Mouse (Mus musculus) limb, embryonic 14.5 days (tissue): ENCODE data around the gene A3galt2. TPM values are rescaled to one million over a fixed set of nuclear protein-coding genes. Genes with fewer than 3 reads are reported as not detected.

Experiments
- ATAC-seq: fragments of 200-750 bp; cut with Nextera tagmentation; 2 replicates; pipeline ENCODE4 v1.8.0; 2017; ENCODE audit warnings: low read depth, moderate number of reproducible peaks, moderate TSS enrichment; ENCODE audit not compliant: low FRiP score
- DNase-seq: peaks from one replicate; pipeline ENCODE4 v3.0.0-alpha.2; 2015; ENCODE audit warnings: low spot score
- H3K27ac ChIP-seq: fragments of 300-500 bp; sonication (generic); replicated peaks from 2 replicates; pipeline ENCODE4 v1.5.1; 2014; ENCODE audit warnings: low read depth, mild to moderate bottlenecking, low read length, moderate library complexity, mixed read lengths
- H3K27me3 ChIP-seq: fragments of 300-500 bp; sonication (generic); 2 replicates; pipeline ENCODE4 v1.6.1; 2014; ENCODE audit warnings: low read length, mixed read lengths; ENCODE audit not compliant: control insufficient read depth, insufficient read depth
- H3K36me3 ChIP-seq: fragments of 300-500 bp; sonication (generic); 2 replicates; pipeline ENCODE4 v1.6.1; 2014; ENCODE audit warnings: mild to moderate bottlenecking, low read length, moderate library complexity, mixed read lengths; ENCODE audit not compliant: control insufficient read depth, insufficient read depth
- H3K4me1 ChIP-seq: fragments of 300-500 bp; sonication (generic); 2 replicates; pipeline ENCODE4 v1.6.1; 2014; ENCODE audit warnings: antibody characterized with exemption, low read length, mixed read lengths; ENCODE audit not compliant: control insufficient read depth, insufficient read depth
- H3K4me2 ChIP-seq: fragments of 300-500 bp; sonication (generic); replicated peaks from 2 replicates; pipeline ENCODE4 v1.6.1; 2014; ENCODE audit warnings: low read depth, mild to moderate bottlenecking, low read length, moderate library complexity; ENCODE audit not compliant: severe bottlenecking
- H3K4me3 ChIP-seq: fragments of 300-500 bp; sonication (generic); replicated peaks from 2 replicates; pipeline ENCODE4 v1.5.1; 2014; ENCODE audit warnings: low read length
- H3K9ac ChIP-seq: fragments of 300-500 bp; sonication (generic); 2 replicates; pipeline ENCODE4 v1.6.1; 2014; ENCODE audit warnings: mild to moderate bottlenecking, low read depth, low read length, moderate library complexity; ENCODE audit not compliant: severe bottlenecking
- H3K9me3 ChIP-seq: fragments of 300-500 bp; sonication (generic); 2 replicates; pipeline ENCODE4 v1.6.1; 2016; ENCODE audit warnings: low read length; ENCODE audit not compliant: control insufficient read depth
- POLR2A ChIP-seq: fragments of 200-500 bp; IDR thresholded peaks from 2 replicates; pipeline ENCODE4 v1.8.0; 2012; ENCODE audit warnings: inconsistent platforms, mild to moderate bottlenecking, moderate library complexity, borderline replicate concordance; ENCODE audit not compliant: insufficient read depth, insufficient read length; ENCODE audit errors: extremely low read depth
- WGBS: fragments of 180-500 bp; shearing (Covaris S2); extraction: QIAGEN DNeasy Blood & Tissue Kit; methylation state at CpG from one replicate; pipeline ENCODE4 v1.1.7; 2014; 5-methylcytosine and 5-hydroxymethylcytosine counted together
- polyA plus RNA-seq, 2 experiments: library from polyadenylated mRNA; depleted of rRNA in 1 of 2; stranded (reverse) in 1 of 2; unstranded in 1 of 2; fragments of >200 nt; fragmentation: Nextera tagmentation in 1 of 2; extraction: Ambion mirVana in 1 of 2; gene quantifications; 2 replicates each; pipeline versions ENCODE4 v1.2.1 to v1.2.3; 2012 to 2014

A3galt2 gene
- polyA plus RNA-seq, 2 experiments, result 0.15 to 1.7 TPM

DNA sequence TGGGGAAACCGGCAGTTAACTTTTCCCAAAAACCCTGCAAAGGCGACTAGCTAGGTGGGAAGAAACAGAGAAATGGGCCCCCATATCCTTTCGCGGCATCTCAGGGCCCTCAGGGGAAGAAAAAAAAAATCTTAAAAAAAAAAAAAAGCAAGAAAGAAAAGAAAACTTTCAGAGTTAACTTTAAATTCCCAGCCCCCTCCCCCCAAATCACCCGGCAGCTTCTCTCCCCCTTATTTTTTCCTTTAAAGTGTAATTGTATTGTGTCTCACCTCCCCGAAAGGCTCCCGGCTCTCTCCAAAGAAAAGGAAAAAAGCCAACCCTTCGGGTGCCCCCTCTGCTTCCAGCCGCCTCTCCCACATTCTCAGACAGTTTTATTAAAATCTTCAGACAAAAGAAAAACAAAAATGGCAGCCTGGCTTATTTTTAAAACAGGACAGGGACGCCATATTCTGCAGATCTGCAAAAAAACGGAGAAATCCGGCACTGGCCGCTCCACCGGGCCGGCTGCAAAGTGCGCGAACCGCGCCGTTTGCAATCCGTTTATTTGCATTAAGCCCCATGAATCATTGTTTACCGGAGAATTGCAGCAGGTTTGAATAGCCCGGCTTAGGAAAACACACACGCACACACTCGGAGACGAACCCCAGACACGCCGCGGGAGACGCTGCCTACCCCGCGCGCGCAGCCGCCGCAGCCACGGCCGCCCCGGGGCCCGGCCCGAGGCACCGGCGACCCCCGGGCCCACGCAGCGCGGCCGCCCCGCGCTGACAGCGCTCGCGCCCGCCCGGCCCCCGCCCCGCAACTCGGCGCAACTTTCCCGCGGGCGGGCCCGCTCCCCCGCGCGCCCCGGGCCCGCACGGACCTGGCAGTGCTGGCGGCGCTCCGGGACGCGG is 50.2 kb downstream of the A3galt2 start:
- peaks cover 35% of the 10 kb centered on the region for H3K4me1 ChIP-seq
- peak overlapping the region; percentile 98 for H3K9ac ChIP-seq
- no peak for ATAC-seq
- no peak for TF ChIP-seq POLR2A
- WGBS, result under 1% methylated on average over 27 of the region's 74 CpGs
- DNase-seq, result peak; percentile 49
- no peaks in the 10 kb centered on the region for H3K27me3 ChIP-seq
- peak overlapping the region; percentile 64 for H3K4me3 ChIP-seq
- peak overlapping the region; percentile 74 for H3K4me2 ChIP-seq
- H3K9me3 ChIP-seq, result no peaks in the 10 kb centered on the region
- H3K36me3 ChIP-seq, result peaks cover 7% of the 10 kb centered on the region; the same call in 1 of the 2 replicates
- H3K27ac ChIP-seq, result peak overlapping the region; percentile 98

DNA sequence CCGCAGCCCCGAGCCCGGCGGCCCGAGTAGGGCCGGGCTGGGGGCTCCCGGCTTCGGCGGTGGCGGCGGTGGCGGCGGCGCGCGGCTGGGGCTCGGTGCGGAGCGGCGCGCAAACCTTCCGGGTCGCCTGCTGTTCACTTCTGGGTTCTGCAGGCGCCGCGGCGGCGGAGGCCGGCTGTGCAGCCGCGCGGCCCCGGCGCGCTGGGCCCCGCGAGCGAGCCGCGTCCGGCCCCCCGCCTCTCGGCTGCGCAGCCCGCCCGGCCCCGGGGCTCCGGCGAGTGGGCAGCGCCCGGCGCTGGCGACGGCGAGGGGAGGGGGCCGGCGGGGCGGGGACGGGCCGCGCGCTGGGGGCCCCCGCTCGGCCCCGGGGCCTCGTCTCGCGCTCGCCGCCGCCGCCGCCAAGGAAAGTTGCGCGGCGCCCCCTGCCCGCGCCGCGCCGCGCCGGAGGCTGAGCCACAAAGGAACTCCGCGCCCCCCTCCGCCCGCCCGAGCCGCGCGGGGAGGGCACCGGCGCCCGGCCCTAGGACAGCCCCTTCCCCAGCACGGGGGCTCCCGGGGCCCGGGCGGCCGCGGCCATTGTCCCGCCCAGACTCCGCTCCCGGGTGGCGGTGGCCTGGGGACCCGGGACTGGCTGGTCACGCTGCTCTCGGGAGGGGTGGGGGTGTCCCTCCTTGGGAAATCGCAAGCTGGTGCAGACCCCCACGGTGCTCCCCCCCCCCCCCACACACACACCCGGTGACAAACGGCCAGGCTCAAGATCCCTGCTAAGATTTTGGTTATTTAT is 51.1 kb downstream of the A3galt2 start, which contains the start of gene Zfp362:
TSS of gene Zfp362 (minus strand) at position 3 of the 784 bp plus-strand sequence.
- Histone ChIP-seq H3K4me2 (peak within 1 kb of the TSS; percentile 74), H3K36me3 (peaks cover 7% of the 10 kb centered on the region; the same call in 1 of the 2 replicates), H3K4me1 (peaks cover 35% of the 10 kb centered on the region), H3K9ac (peak within 1 kb of the TSS; percentile 98), H3K27me3 (no peaks in the 10 kb centered on the region), H3K9me3 (no peaks in the 10 kb centered on the region), H3K4me3 (peak within 1 kb of the TSS; percentile 64), H3K27ac (peak within 1 kb of the TSS; percentile 98)
- DNase-seq, result peak; percentile 32
- ATAC-seq, result peak; percentile 61
- no peak for TF ChIP-seq POLR2A
- under 1% methylated on average over 16 of the region's 111 CpGs for WGBS

DNA sequence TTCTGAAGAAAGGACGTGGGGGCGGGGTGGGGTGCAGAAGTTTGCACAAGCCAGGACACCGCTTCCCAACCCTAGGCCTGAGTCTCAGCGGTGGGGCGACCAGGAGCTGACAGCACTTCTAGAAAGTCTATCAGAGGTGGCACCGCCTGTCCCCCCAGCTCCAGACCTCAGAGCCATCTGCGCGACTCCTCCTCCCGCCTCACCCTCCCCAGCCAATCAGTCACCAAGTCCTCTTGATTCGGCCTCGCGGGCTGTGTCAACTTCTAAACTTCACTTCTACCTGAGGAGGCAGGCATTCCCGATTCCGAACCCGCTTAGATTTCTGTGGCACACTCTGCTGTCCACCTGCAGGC is 51.6 kb downstream of the A3galt2 start:
- Histone ChIP-seq H3K9ac (peak overlapping the region; percentile 98), H3K36me3 (peaks cover 7% of the 10 kb centered on the region; the same call in 1 of the 2 replicates), H3K4me1 (peaks cover 32% of the 10 kb centered on the region), H3K4me2 (peak overlapping the region; percentile 74), H3K27me3 (no peaks in the 10 kb centered on the region), H3K27ac (peak overlapping the region; percentile 98), H3K9me3 (no peaks in the 10 kb centered on the region), H3K4me3 (peak overlapping the region; percentile 64)
- DNase-seq (peak; percentile 68), ATAC-seq (peak; percentile 54)
- TF ChIP-seq POLR2A, result no peak
- 1% methylated on average over 14 of the region's 15 CpGs for WGBS

DNA sequence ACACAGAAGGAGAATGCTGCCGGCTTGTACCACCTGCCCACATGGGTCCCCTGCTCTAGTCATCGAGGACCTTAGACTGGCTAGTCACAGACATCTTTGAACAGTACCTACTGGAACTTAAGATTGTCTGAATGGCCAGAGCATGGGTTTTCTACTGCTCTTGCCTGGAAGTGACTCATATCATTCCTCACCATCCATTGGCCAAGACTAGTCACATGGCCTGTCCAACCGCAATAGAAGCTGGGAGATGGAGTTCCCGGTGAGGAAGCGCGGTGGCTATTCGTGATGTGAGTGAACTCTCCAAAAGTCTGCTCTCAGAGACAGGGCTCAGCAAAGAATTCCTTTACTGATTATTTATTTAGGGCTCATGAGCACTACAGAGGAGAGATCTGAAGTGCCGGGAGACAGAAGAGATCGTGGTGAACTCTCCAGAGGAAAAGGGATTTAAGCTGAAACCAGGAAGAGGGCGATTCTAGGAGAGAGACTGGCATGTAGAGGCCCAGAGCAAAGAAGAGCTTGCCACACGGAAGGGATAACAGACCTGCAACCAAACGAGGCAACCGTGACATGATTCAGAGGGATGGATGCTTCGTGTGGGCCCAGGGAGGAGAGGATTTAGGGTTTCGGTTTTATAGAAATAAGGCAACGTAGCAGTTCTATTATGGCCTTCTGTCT is 56.4 kb downstream of the A3galt2 start:
- peak; percentile 93 for ATAC-seq
- TF ChIP-seq POLR2A, result no peak; the same call in 1 of the 2 replicates
- Histone ChIP-seq H3K4me3 (peak overlapping the region; percentile 51), H3K36me3 (no peaks in the 10 kb centered on the region), H3K9me3 (no peaks in the 10 kb centered on the region), H3K27me3 (no peaks in the 10 kb centered on the region), H3K9ac (peak overlapping the region; percentile 61), H3K27ac (no peak overlapping the region), H3K4me1 (peaks cover 8% of the 10 kb centered on the region), H3K4me2 (peak overlapping the region; percentile 68)
- 11% methylated on average over 16 of the region's 16 CpGs for WGBS
- DNase-seq, result peak; percentile 91

DNA sequence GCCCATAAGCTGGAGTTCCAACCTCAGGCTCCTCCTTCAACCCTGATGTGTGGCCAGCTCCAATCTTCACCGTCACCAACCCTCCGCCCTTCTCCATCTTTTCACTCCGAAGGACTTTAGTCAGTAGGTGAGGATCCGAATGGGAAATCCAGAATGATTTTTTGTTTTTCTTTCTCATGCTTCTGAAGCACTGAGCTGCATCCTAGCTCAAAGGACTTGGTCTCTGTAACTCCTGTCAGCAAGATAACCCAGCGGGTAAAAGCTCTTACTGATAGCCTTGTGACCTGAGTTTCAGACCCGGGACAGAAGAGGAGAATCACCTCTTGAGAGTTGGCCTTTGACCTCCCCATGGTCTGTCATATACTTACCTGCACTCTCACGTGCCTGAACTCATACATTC is 61.8 kb downstream of the A3galt2 start:
- Histone ChIP-seq H3K27ac (no peak overlapping the region), H3K36me3 (no peaks in the 10 kb centered on the region), H3K4me1 (peaks cover 2% of the 10 kb centered on the region; the same call in 1 of the 2 replicates), H3K9me3 (no peaks in the 10 kb centered on the region), H3K4me2 (no peak overlapping the region), H3K27me3 (no peaks in the 10 kb centered on the region), H3K9ac (no peak overlapping the region), H3K4me3 (no peak overlapping the region)
- no peak for ATAC-seq
- no peak for DNase-seq
- 59% methylated on average over 7 of the region's 7 CpGs for WGBS
- no peak for TF ChIP-seq POLR2A

Other genes starting within 250 kb of the A3galt2 start
- gene Zscan20, start 145.3 kb upstream of the A3galt2 start, polyA plus RNA-seq (2012; rRNA removed), result 3.6 and 3.9 TPM in 2 replicates
- 4.2 and 4.3 TPM in 2 replicates for gene Zscan20, start 145.3 kb upstream of the A3galt2 start, polyA plus RNA-seq (2014; fragmentation: Nextera tagmentation; extraction: Ambion mirVana)
- 0.82 and 0.95 TPM in 2 replicates for gene Tlr12, start 136.7 kb upstream of the A3galt2 start, polyA plus RNA-seq (2012; rRNA removed)
- 0.19 and 0.40 TPM in 2 replicates for gene Tlr12, start 136.7 kb upstream of the A3galt2 start, polyA plus RNA-seq (2014; fragmentation: Nextera tagmentation; extraction: Ambion mirVana)
- gene Phc2, start 100.7 kb upstream of the A3galt2 start, polyA plus RNA-seq (2012; rRNA removed), result 103 and 120 TPM in 2 replicates
- gene Phc2, start 100.7 kb upstream of the A3galt2 start, polyA plus RNA-seq (2014; fragmentation: Nextera tagmentation; extraction: Ambion mirVana), result 69.8 and 73.7 TPM in 2 replicates
- 87.2 and 131 TPM in 2 replicates for gene Zfp362, start 50.7 kb downstream of the A3galt2 start, polyA plus RNA-seq (2012; rRNA removed)
- gene Zfp362, start 50.7 kb downstream of the A3galt2 start, polyA plus RNA-seq (2014; fragmentation: Nextera tagmentation; extraction: Ambion mirVana), result 38.7 and 47.4 TPM in 2 replicates
- 9.2 and 12.3 TPM in 2 replicates for gene Trim62, start 128.2 kb downstream of the A3galt2 start, polyA plus RNA-seq (2012; rRNA removed)
- 9.2 and 10.0 TPM in 2 replicates for gene Trim62, start 128.2 kb downstream of the A3galt2 start, polyA plus RNA-seq (2014; fragmentation: Nextera tagmentation; extraction: Ambion mirVana)
- 30.7 and 32.8 TPM in 2 replicates for gene Azin2, start 207.1 kb downstream of the A3galt2 start, polyA plus RNA-seq (2012; rRNA removed)
- gene Azin2, start 207.1 kb downstream of the A3galt2 start, polyA plus RNA-seq (2014; fragmentation: Nextera tagmentation; extraction: Ambion mirVana), result 26.5 and 34.3 TPM in 2 replicates
- gene Ak2, start 236.6 kb downstream of the A3galt2 start, polyA plus RNA-seq (2012; rRNA removed), result 94.7 and 127 TPM in 2 replicates
- gene Ak2, start 236.6 kb downstream of the A3galt2 start, polyA plus RNA-seq (2014; fragmentation: Nextera tagmentation; extraction: Ambion mirVana), result 153 and 165 TPM in 2 replicates